Mouse (Mus musculus) cerebellum, adult 2 months (tissue): ENCODE data around the gene Anapc16.

Experiments used
- CTCF ChIP-seq: fragments of 200-500 bp; IDR thresholded peaks from 2 replicates; pipeline ENCODE4 v1.5.1; 2011; ENCODE audit warnings: low read depth, mild to moderate bottlenecking, control low read depth, low read length, moderate library complexity, borderline replicate concordance; ENCODE audit not compliant: insufficient read depth
- POLR2A ChIP-seq: fragments of 200-500 bp; IDR thresholded peaks from 2 replicates; pipeline ENCODE4 v1.6.1; 2011; ENCODE audit warnings: low read length, control low read depth, borderline replicate concordance; ENCODE audit not compliant: insufficient read depth

DNA sequence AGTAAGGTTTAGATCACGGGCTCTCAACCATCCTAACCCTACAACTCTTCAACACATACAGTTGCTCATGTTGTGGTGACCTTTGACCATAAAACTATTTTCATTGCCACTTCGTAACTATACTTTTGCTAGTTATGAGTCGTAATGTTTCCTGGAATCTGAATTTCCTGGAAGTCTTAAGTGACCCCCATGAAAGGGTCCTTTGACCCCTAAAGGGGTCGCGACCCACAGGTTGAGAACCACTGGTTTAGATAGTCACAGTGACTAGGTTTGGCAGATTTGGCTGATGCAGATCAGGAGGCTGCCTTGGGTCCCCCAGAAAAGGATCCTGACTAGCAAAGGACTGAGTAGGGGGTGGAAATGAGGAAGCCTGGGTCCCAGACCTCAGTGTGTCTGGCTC lies 64.3 kb downstream of the Anapc16 start:
- TF ChIP-seq CTCF (no peak), POLR2A (no peak)
